Mouse (Mus musculus) small intestine, adult 2 months (tissue): ENCODE measurements at regions not wholly inside any gene's neighbourhood (a gene's known extent, or its start where the extent isn't known, plus 50 kb on each side); places are given as distances from the start of the nearest gene placed in this dataset.
"Not testable (repeated sequence)": the region's sequence is repeated elsewhere in the genome, so short reads cannot be mapped to it uniquely, and the experiment has no call there.

Experiments
- H3K27ac ChIP-seq: fragments of 200-500 bp; 2 replicates; pipeline ENCODE4 v1.5.1; 2012; ENCODE audit warnings: low read depth, low read length, control low read depth, inconsistent platforms; ENCODE audit not compliant: insufficient read depth
- H3K27me3 ChIP-seq: fragments of 200-500 bp; 2 replicates; pipeline ENCODE4 v1.6.1; 2012; ENCODE audit warnings: mild to moderate bottlenecking, moderate library complexity, low read length, inconsistent platforms; ENCODE audit not compliant: control insufficient read depth, insufficient read depth
- H3K36me3 ChIP-seq: fragments of 200-500 bp; 2 replicates; pipeline ENCODE4 v1.6.1; 2012; ENCODE audit warnings: mild to moderate bottlenecking, low read length, control low read depth, inconsistent platforms; ENCODE audit not compliant: control insufficient read depth, insufficient read depth
- H3K4me1 ChIP-seq: fragments of 200-500 bp; 2 replicates; pipeline ENCODE4 v1.6.1; 2012; ENCODE audit warnings: low read length, inconsistent platforms, mixed read lengths; ENCODE audit not compliant: control insufficient read depth, insufficient read depth, insufficient read length
- H3K4me3 ChIP-seq: fragments of 200-500 bp; 2 replicates; pipeline ENCODE4 v1.5.1; 2012; ENCODE audit warnings: low read depth, mild to moderate bottlenecking, control low read depth, inconsistent platforms, low read length, moderate library complexity
- CTCF ChIP-seq: fragments of 200-500 bp; IDR thresholded peaks from 2 replicates; pipeline ENCODE4 v1.5.1; 2012; ENCODE audit warnings: low read depth, mild to moderate bottlenecking, control low read depth, inconsistent platforms, low read length, moderate library complexity, mixed read lengths; ENCODE audit not compliant: insufficient replicate concordance, insufficient read length; ENCODE audit errors: extremely low read depth
- POLR2A ChIP-seq: fragments of 200-500 bp; IDR thresholded peaks from 2 replicates; pipeline ENCODE4 v1.6.1; 2012; ENCODE audit warnings: low read depth, mild to moderate bottlenecking, control low read depth, inconsistent platforms, low read length, moderate library complexity
- WGBS: fragments of 180-500 bp; shearing (Covaris S2); methylation state at CpG from one replicate; pipeline ENCODE4 v1.1.7; 2018; 5-methylcytosine and 5-hydroxymethylcytosine counted together

- TF ChIP-seq CTCF (no peak), POLR2A (no peak)
- 65% methylated on average over 3 of the region's 3 CpGs for WGBS
These were observed 221.5 kb downstream of the Gxylt1 start for GRCm38 (mm10) chr15:93053471-93053870.

GRCm38 (mm10) chr15:93027185-93027584, 247.8 kb downstream of the Gxylt1 start:
- Histone ChIP-seq H3K36me3 (no peaks in the 10 kb centered on the region), H3K4me3 (no peak overlapping the region), H3K4me1 (no peaks in the 10 kb centered on the region), H3K27ac (no peak overlapping the region), H3K27me3 (no peaks in the 10 kb centered on the region)
- TF ChIP-seq POLR2A (no peak), CTCF (no peak)
- WGBS, result 40% methylated on average over 6 of the region's 6 CpGs

More at GRCm38 (mm10) chr15:93053471-93053870, 221.5 kb downstream of the Gxylt1 start:
- Histone ChIP-seq H3K27me3 (no peaks in the 10 kb centered on the region), H3K27ac (no peak overlapping the region), H3K4me3 (no peak overlapping the region), H3K36me3 (no peaks in the 10 kb centered on the region), H3K4me1 (no peaks in the 10 kb centered on the region)

GRCm38 (mm10) chr15:93026456-93027078, 248.4 kb downstream of the Gxylt1 start:
- TF ChIP-seq CTCF (no peak), POLR2A (no peak)
- Histone ChIP-seq H3K36me3 (no peaks in the 10 kb centered on the region), H3K4me1 (no peaks in the 10 kb centered on the region), H3K27ac (no peak overlapping the region), H3K4me3 (no peak overlapping the region), H3K27me3 (no peaks in the 10 kb centered on the region)
- WGBS, result 53% methylated on average over 11 of the region's 11 CpGs

- no peak overlapping the region for H3K4me3 ChIP-seq
- H3K27ac ChIP-seq, result no peak overlapping the region
- whole genome bisulfite sequencing, result 61% methylated on average over 9 of the region's 9 CpGs
- no peak for TF ChIP-seq CTCF
- TF ChIP-seq POLR2A, result no peak
- no peaks in the 10 kb centered on the region for H3K27me3 ChIP-seq
- no peaks in the 10 kb centered on the region for H3K4me1 ChIP-seq
- no peaks in the 10 kb centered on the region for H3K36me3 ChIP-seq
These were observed 249.2 kb downstream of the Gxylt1 start for GRCm38 (mm10) chr15:93025791-93026190.

GRCm38 (mm10) chr15:93024171-93024570, 250.8 kb downstream of the Gxylt1 start:
- H3K4me3 ChIP-seq, result no peak overlapping the region
- H3K4me1 ChIP-seq, result no peaks in the 10 kb centered on the region
- H3K36me3 ChIP-seq, result no peaks in the 10 kb centered on the region
- no peaks in the 10 kb centered on the region for H3K27me3 ChIP-seq
- 43% methylated on average over 6 of the region's 6 CpGs for WGBS
- H3K27ac ChIP-seq, result no peak overlapping the region
- TF ChIP-seq CTCF (no peak), POLR2A (no peak)

GRCm38 (mm10) chr15:93011166-93011565, 263.8 kb downstream of the Gxylt1 start:
- H3K36me3 ChIP-seq, result no peaks in the 10 kb centered on the region
- H3K4me1 ChIP-seq, result no peaks in the 10 kb centered on the region
- TF ChIP-seq CTCF, result no peak
- TF ChIP-seq POLR2A, result no peak
- no peak overlapping the region for H3K27ac ChIP-seq
- 88% methylated on average over 5 of the region's 5 CpGs for WGBS
- H3K27me3 ChIP-seq, result no peaks in the 10 kb centered on the region
- H3K4me3 ChIP-seq, result no peak overlapping the region

- H3K27me3 ChIP-seq, result no peaks in the 10 kb centered on the region
- no peaks in the 10 kb centered on the region for H3K4me1 ChIP-seq
- no peak overlapping the region for H3K4me3 ChIP-seq
- TF ChIP-seq CTCF (no peak), POLR2A (no peak)
- H3K27ac ChIP-seq, result no peak overlapping the region
- WGBS, result 52% methylated on average over 2 of the region's 2 CpGs
- H3K36me3 ChIP-seq, result no peaks in the 10 kb centered on the region
These were observed 264.4 kb downstream of the Gxylt1 start for GRCm38 (mm10) chr15:93010629-93011028.

GRCm38 (mm10) chr15:93005751-93006231, 269.2 kb downstream of the Gxylt1 start:
- H3K27ac ChIP-seq, result no peak overlapping the region
- TF ChIP-seq CTCF (no peak), POLR2A (no peak)
- H3K27me3 ChIP-seq, result no peaks in the 10 kb centered on the region
- no peaks in the 10 kb centered on the region for H3K36me3 ChIP-seq
- WGBS, result 26% methylated on average over 7 of the region's 7 CpGs
- no peak overlapping the region for H3K4me3 ChIP-seq
- 0 out of 2 replicates have a peak, but pooled peaks cover 2% of the 10 kb centered on the region for H3K4me1 ChIP-seq

- H3K27me3 ChIP-seq, H3K36me3 ChIP-seq, H3K4me3 ChIP-seq, H3K27ac ChIP-seq, H3K4me1 ChIP-seq: not testable (repeated sequence)
- WGBS, result 81% methylated on average over 5 of the region's 5 CpGs
These were observed 269.8 kb downstream of the Gxylt1 start for GRCm38 (mm10) chr15:93005186-93005585.
